Mouse (Mus musculus) layer of hippocampus, adult 6 months (tissue): ENCODE data around the gene Rfesd. TPM values are rescaled to one million over a fixed set of nuclear protein-coding genes. Genes with fewer than 3 reads are reported as not detected.

Experiments used
- long read RNA-seq, 2 experiments: library from polyadenylated mRNA; unstranded; transcript quantifications; one replicate each; pipeline ENCODE4 v2.0.0; 2019 to 2020
- polyA plus RNA-seq: library from polyadenylated mRNA; unstranded; fragments of <200 nt; fragmentation: Nextera tagmentation; gene quantifications from 2 replicates; pipeline ENCODE4 v1.2.3, GENCODE M21; 2021

The Rfesd gene
- 25.0 and 26.3 TPM in 2 replicates for polyA plus RNA-seq
- long read RNA-seq, experiment 1, transcript Rfesd-203 (4 exons, 1,436 nt): major isoform, 20 of 34 reads
- long read RNA-seq, experiment 1, transcript Rfesd-201 (4 exons, 2,807 nt): minor isoform, 9 of 34 reads
- long read RNA-seq, experiment 1, partial matches to known transcripts: 1 of 34 reads
- long read RNA-seq, experiment 1, other reads (novel, unspliced or antisense): 0 of 34 reads
- long read RNA-seq, experiment 2, transcript Rfesd-201 (4 exons, 2,807 nt): minor isoform, 25 of 53 reads
- long read RNA-seq, experiment 2, transcript Rfesd-203 (4 exons, 1,436 nt): major isoform, 26 of 53 reads
- long read RNA-seq, experiment 2, partial matches to known transcripts: 1 of 53 reads
- long read RNA-seq, experiment 2, other reads (novel, unspliced or antisense): 0 of 53 reads

DNA sequence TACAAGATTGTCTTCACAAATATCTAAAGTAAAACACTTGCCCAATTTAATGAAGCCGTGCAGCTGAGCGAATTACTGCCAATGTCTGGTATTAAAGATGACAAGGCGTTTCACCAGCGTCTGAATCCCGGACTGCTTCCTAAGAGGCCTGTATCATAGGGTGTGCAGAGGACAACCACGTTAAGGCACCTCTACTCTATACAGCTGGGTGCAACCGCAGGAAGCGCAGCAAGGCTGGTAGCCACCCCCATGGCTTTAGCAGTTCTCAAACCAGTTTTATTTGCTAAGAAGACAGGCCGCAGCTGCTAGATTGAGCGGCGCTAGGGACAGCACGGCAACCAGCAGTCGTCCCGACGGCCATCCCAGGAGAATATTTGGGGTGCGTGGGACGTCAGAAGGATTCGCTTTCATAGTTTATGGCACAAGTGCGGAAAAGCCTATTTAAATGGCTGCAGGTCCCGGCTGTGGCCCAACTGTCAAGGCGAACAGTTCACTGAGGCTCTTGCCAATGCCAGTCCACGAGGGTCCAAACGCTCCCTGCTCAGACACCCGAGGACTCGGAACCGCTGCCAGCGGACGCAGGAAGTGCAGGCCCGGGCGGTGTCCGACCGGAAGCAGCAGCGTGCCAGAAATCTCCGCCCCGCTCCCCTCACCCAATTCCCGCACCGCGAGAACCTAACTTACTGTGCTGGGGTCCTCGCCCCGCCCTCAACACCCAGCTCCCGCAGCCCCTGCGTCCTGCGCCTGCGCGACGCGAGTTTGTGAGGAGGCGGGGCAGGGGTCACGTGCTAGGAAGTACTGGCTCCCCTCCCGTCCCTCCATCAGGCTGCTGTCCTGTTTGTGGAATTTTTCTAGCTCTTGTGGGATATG is at the start of gene Rfesd:
Gene Rfesd, minus strand, starts transcription at position 746 of the 870 bp plus-strand sequence.

DNA sequence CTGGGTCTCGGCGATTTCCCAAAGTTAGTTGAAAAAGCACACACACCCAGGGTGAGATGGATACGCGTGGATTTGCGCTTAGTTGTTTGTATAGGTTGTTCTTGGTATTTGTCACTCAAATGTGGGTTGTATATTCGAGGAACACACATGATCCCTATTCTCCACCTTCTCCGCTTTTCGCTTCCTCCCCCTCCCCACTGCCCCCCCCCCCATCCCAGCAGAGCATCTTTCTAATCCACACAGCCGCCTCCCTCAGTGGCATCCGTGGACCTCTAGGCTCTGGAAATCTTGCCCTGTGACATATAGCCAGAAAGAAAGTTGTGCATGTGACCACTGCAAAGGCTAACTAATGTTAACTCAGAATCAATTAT is 38.4 kb upstream of the Rfesd start, which contains the start of gene Gpr150:
Gene Gpr150, minus strand, starts transcription at position 101 of the 371 bp plus-strand sequence.

GRCm38 (mm10) chr13:75966850-75967249 is 51.7 kb downstream of the Rfesd start, which contains the start of gene Spata9:
Gene Spata9 (plus strand): TSS chr13:75967150.

Other genes with a start within 250 kb of the Rfesd start
- 84.3 and 93.4 TPM in 2 replicates for gene Glrx, start 178.9 kb downstream of the Rfesd start, polyA plus RNA-seq
- gene Rhobtb3, start 74.8 kb downstream of the Rfesd start, polyA plus RNA-seq: 5.8 and 8.9 TPM in 2 replicates
- 0.83 and 0.87 TPM in 2 replicates for gene Spata9, start 51.6 kb downstream of the Rfesd start, polyA plus RNA-seq
- 2.9 and 4.1 TPM in 2 replicates for gene Gpr150, start 38.3 kb upstream of the Rfesd start, polyA plus RNA-seq
- gene Arsk, start 79.9 kb upstream of the Rfesd start, polyA plus RNA-seq: 5.2 and 6.7 TPM in 2 replicates
- gene Ttc37, start 80.0 kb upstream of the Rfesd start, polyA plus RNA-seq: 2.1 and 2.2 TPM in 2 replicates